Mouse (Mus musculus) cortical plate, adult 2 months (tissue): ENCODE data around the gene Rec114.

Experiments used
- CTCF ChIP-seq: fragments of 200-500 bp; IDR thresholded peaks from 2 replicates; pipeline ENCODE4 v1.5.1; 2011; ENCODE audit warnings: mild to moderate bottlenecking, control low read depth, low read length; ENCODE audit not compliant: insufficient read depth; ENCODE audit errors: extremely low read depth
- POLR2A ChIP-seq: fragments of 200-500 bp; IDR thresholded peaks from 2 replicates; pipeline ENCODE4 v1.6.1; 2011; ENCODE audit warnings: mild to moderate bottlenecking, low read length, control low read depth; ENCODE audit not compliant: insufficient read depth; ENCODE audit errors: extremely low read depth

DNA sequence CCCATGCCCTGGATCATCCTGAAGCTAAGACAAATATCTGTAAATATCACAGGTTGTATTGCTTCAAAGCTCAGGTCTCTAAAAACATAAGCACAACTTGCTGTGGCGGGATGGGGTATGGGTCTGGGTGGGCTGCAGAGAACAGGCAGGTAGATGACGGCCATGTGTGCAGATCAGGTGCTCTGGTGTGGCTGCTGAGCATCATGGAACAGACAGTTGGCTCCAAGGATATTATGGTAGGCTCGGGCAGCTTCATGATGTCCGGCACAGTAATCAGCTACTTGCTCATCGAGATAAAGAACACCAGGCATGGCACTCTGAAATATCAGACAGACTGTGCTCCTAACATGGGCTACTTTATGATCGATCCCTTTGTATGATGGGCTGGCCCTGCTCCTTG, 73.9 kb downstream of the Rec114 start:
- TF ChIP-seq CTCF (no peak), POLR2A (no peak)
